Mouse (Mus musculus): ENCODE measurements around the gene Bod1l. TPM values are rescaled to one million over a fixed set of nuclear protein-coding genes. Genes with fewer than 3 reads are reported as not detected.

Bod1l gene
- total and polyA plus RNA-seq, 3 experiments, result 8.9 to 16.5 (median 15.4) TPM

DNA sequence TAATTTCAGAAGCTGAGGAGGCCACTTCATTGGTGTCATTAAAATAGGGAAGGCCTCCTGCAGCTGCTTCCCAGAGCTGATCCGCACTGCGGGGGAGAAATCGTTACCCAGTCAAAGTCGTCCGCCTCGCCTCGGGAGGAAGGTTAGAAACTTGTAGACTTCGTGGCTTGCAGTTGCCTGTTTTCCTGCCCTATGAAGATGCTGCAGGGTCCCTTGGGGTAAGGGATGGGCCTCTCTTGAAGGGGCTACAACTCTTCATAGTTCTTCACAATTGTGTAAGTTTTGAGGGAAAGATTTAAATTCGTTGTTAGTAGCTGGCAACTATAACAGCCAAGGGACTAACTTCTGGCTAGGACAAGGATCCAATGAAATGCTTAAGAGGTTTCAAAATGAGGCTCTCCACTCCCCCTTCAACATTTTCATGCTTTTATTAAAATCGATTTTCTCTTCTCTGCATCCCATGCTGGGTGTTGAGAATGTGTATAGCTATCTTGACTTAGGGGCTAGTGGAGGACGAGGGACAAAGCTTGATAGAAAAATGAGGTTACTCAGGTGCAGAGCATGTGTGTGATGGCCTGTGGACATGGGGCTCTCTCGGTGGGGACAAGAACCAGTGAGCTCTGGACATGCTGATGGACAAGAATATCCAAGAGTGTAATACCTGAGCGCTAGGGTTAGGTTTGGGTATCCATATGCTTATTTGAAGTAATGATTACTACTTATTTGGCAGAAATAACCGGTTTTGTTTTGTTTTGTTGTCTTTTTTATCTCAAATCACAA is 78.3 kb downstream of the Bod1l start:
- TF ChIP-seq TBP (conservative IDR thresholded peaks at IDR 0.05; ENCODE audit: low read depth, low read length), result no peak
- no peak for TF ChIP-seq MAX (IDR thresholded peaks at IDR 0.05; ENCODE audit: low read length)
- no peak for TF ChIP-seq NELFE (IDR thresholded peaks at IDR 0.05; ENCODE audit: low read depth, low read length)
- no peak for TF ChIP-seq ELF1 (IDR thresholded peaks at IDR 0.05; ENCODE audit: low read depth, low read length)
- TF ChIP-seq GABPA (IDR thresholded peaks at IDR 0.05; ENCODE audit: insufficient replicate concordance, low read depth, low read length), result no peak
- no peak for TF ChIP-seq POLR2AphosphoS2 (IDR thresholded peaks at IDR 0.05; ENCODE audit: low read depth, low read length)
- no peak for TF ChIP-seq USF1 (IDR thresholded peaks at IDR 0.05; ENCODE audit: low read depth, low read length)
- H3K4me2 ChIP-seq (ENCODE audit: insufficient read depth, low read depth, poor library complexity, severe bottlenecking), result no peak overlapping the region
- in situ Hi-C loops (cut with MboI; ENCODE audit: low pct_ligation_motif_present, low pct_unique_long_range_greater_than_20kb, low sequenced_read_pairs), result loop anchor here (25.0 kb wide), 1 partner anchor 629 kb away; no protein-coding TSS in a partner anchor
- peaks cover 0 to 6% of the 10 kb centered on the region in 2 experiments; a peak in 2 of 4 replicates for H3K4me1 ChIP-seq (ENCODE audit: control insufficient read depth in 1 of 2, insufficient read depth in 2 of 2)
- no peaks in the 10 kb centered on the region for H3K36me3 ChIP-seq (replicated peaks in 1 of 2; ENCODE audit: control insufficient read depth in 1 of 2, insufficient read depth in 1 of 2, low read length in 1 of 2)
- no peak overlapping the region for H3K27ac ChIP-seq (ENCODE audit: insufficient read depth, low read depth)
- H3K79me2 ChIP-seq (replicated peaks; ENCODE audit: control insufficient read depth, extremely low read depth, insufficient read depth, poor library complexity, severe bottlenecking), result no peaks in the 10 kb centered on the region
- no peaks in the 10 kb centered on the region for H3K27me3 ChIP-seq (replicated peaks)
- dilution Hi-C loops (cut with MboI; ENCODE audit: extremely low pct_ligation_motif_present, extremely low pct_unique_long_range_greater_than_20kb, low sequenced_read_pairs), result no loop called here
- no peak overlapping the region for H3K4me3 ChIP-seq (replicated peaks in 1 of 3; ENCODE audit: low read depth in 2 of 3, low read length in 2 of 3, poor library complexity in 1 of 3)
- H3K9ac ChIP-seq (ENCODE audit: insufficient read depth, low read depth), result no peak overlapping the region
- H3K9me3 ChIP-seq (replicated peaks; ENCODE audit: low read length), result peaks cover 44% of the 10 kb centered on the region
- DNase-seq (ENCODE audit: extremely low read depth), result no peak

- no peak for TF ChIP-seq HCFC1 (IDR thresholded peaks at IDR 0.05; ENCODE audit: low read depth, low read length)
- TF ChIP-seq EP300 (IDR thresholded peaks at IDR 0.05; ENCODE audit: low read length), result no peak
- TF ChIP-seq ZMIZ1 (IDR thresholded peaks at IDR 0.05; ENCODE audit: low read depth, low read length), result no peak
- TF ChIP-seq USF1 (IDR thresholded peaks at IDR 0.05; ENCODE audit: low read depth, low read length), result no peak
- TF ChIP-seq E2F4 (IDR thresholded peaks at IDR 0.05; ENCODE audit: insufficient replicate concordance, low read depth, low read length), result no peak
- no peak for TF ChIP-seq GABPA (IDR thresholded peaks at IDR 0.05; ENCODE audit: insufficient replicate concordance, low read depth, low read length)
- no peak for TF ChIP-seq BHLHE40 (IDR thresholded peaks at IDR 0.05; ENCODE audit: low read depth, low read length)
- no peak for TF ChIP-seq ELF1 (IDR thresholded peaks at IDR 0.05; ENCODE audit: low read depth, low read length)
- no peak for TF ChIP-seq MYC (IDR thresholded peaks at IDR 0.05; ENCODE audit: low read depth, low read length)
- TF ChIP-seq POLR2AphosphoS2 (IDR thresholded peaks at IDR 0.05; ENCODE audit: low read depth, low read length), result no peak
- no peak for TF ChIP-seq CHD1 (IDR thresholded peaks at IDR 0.05; ENCODE audit: low read depth, low read length)
- TF ChIP-seq MEF2A (IDR thresholded peaks at IDR 0.05; ENCODE audit: borderline replicate concordance, low read depth, low read length), result no peak
- no peak for TF ChIP-seq JUN (IDR thresholded peaks at IDR 0.05; ENCODE audit: insufficient read depth, low read depth, low read length)
- TF ChIP-seq ZNF384 (IDR thresholded peaks at IDR 0.05; ENCODE audit: low read depth, low read length), result no peak
- TF ChIP-seq TBP (conservative IDR thresholded peaks at IDR 0.05; ENCODE audit: low read depth, low read length), result no peak
- no peak for TF ChIP-seq USF2 (conservative IDR thresholded peaks at IDR 0.05; ENCODE audit: low read depth, low read length)
- TF ChIP-seq JUND (conservative IDR thresholded peaks at IDR 0.05; ENCODE audit: low read depth, low read length), result no peak
- no peak for TF ChIP-seq SMC3 (IDR thresholded peaks at IDR 0.05; ENCODE audit: low read depth, low read length)
- no peak for TF ChIP-seq RCOR1 (conservative IDR thresholded peaks at IDR 0.05; ENCODE audit: low read depth, low read length)
- H3K27me3 ChIP-seq (replicated peaks), result no peaks in the 10 kb centered on the region
- H3K9ac ChIP-seq (ENCODE audit: insufficient read depth, low read depth), result no peak within 1 kb of the TSS
- no peak for DNase-seq (ENCODE audit: extremely low read depth)
- no peaks in the 10 kb centered on the region for H3K79me2 ChIP-seq (replicated peaks; ENCODE audit: control insufficient read depth, extremely low read depth, insufficient read depth, poor library complexity, severe bottlenecking)
- no peak within 1 kb of the TSS for H3K4me2 ChIP-seq (ENCODE audit: insufficient read depth, low read depth, poor library complexity, severe bottlenecking)
- H3K27ac ChIP-seq (ENCODE audit: insufficient read depth, low read depth), result no peak within 1 kb of the TSS
- in situ Hi-C loops (cut with MboI; ENCODE audit: low pct_ligation_motif_present, low pct_unique_long_range_greater_than_20kb, low sequenced_read_pairs) (loop anchor here (25.0 kb wide), 1 partner anchor 627 kb away; no protein-coding TSS in a partner anchor), dilution Hi-C loops (cut with MboI; ENCODE audit: extremely low pct_ligation_motif_present, extremely low pct_unique_long_range_greater_than_20kb, low sequenced_read_pairs) (no loop called here)
- no peak within 1 kb of the TSS for H3K4me3 ChIP-seq (replicated peaks in 1 of 3; ENCODE audit: low read depth in 2 of 3, low read length in 2 of 3, poor library complexity in 1 of 3)
- H3K9me3 ChIP-seq (replicated peaks; ENCODE audit: low read length), result peaks cover 45% of the 10 kb centered on the region
- peaks cover 0 to 6% of the 10 kb centered on the region in 2 experiments; a peak in 2 of 4 replicates for H3K4me1 ChIP-seq (ENCODE audit: control insufficient read depth in 1 of 2, insufficient read depth in 2 of 2)
- no peaks in the 10 kb centered on the region for H3K36me3 ChIP-seq (replicated peaks in 1 of 2; ENCODE audit: control insufficient read depth in 1 of 2, insufficient read depth in 1 of 2, low read length in 1 of 2)
These were observed 80.1 kb downstream of the Bod1l start, which contains the start of gene Nkx3-2 for GRCm38 (mm10) chr5:41763731-41764721. TSS of gene Nkx3-2 (minus strand) at chr5:41764501.

All from CH12.LX (cell line).